Mouse (Mus musculus) testis, adult 2 months (tissue): Measurements from ENCODE around the gene Stum. TPM values are rescaled to one million over a fixed set of nuclear protein-coding genes. Genes with fewer than 3 reads are reported as not detected.
A peak's percentile ranks its signal among the peaks of the same experiment; 100 is the strongest.
"Not testable (repeated sequence)": the region's sequence is repeated elsewhere in the genome, so short reads cannot be mapped to it uniquely, and the experiment has no call there.

ENCODE experiments used
- H3K27ac ChIP-seq: fragments of 200-500 bp; 2 replicates; pipeline ENCODE4 v1.5.1; 2012; ENCODE audit warnings: low read depth, low read length; ENCODE audit not compliant: control insufficient read depth, insufficient read depth
- H3K27me3 ChIP-seq: fragments of 200-500 bp; 2 replicates; pipeline ENCODE4 v1.6.1; 2012; ENCODE audit warnings: mild to moderate bottlenecking, low read length, moderate library complexity; ENCODE audit not compliant: control insufficient read depth, insufficient read depth
- H3K36me3 ChIP-seq: fragments of 200-500 bp; 2 replicates; pipeline ENCODE4 v1.6.1; 2012; ENCODE audit warnings: mild to moderate bottlenecking, low read length; ENCODE audit not compliant: control insufficient read depth, insufficient read depth
- H3K4me1 ChIP-seq: fragments of 200-500 bp; 2 replicates; pipeline ENCODE4 v1.6.1; 2012; ENCODE audit warnings: low read length; ENCODE audit not compliant: control insufficient read depth, insufficient read depth
- H3K4me3 ChIP-seq: fragments of 200-500 bp; 2 replicates; pipeline ENCODE4 v1.5.1; 2012; ENCODE audit warnings: low read depth, mild to moderate bottlenecking, low read length, moderate library complexity, mixed read lengths; ENCODE audit not compliant: control insufficient read depth
- CTCF ChIP-seq: fragments of 200-500 bp; IDR thresholded peaks from 2 replicates; pipeline ENCODE4 v1.5.1; 2012; ENCODE audit warnings: low read depth, mild to moderate bottlenecking, inconsistent platforms, low read length, moderate library complexity; ENCODE audit not compliant: control insufficient read depth, insufficient read depth, insufficient replicate concordance
- POLR2A ChIP-seq: fragments of 200-500 bp; IDR thresholded peaks from 2 replicates; pipeline ENCODE4 v1.6.1; 2012; ENCODE audit warnings: low read depth, mild to moderate bottlenecking, inconsistent platforms, low read length, moderate library complexity; ENCODE audit not compliant: control insufficient read depth
- polyA plus RNA-seq: library from polyadenylated mRNA; depleted of rRNA; stranded (reverse); fragments of >200 nt; gene quantifications from 2 replicates; pipeline ENCODE4 v1.2.3, GENCODE M21; 2012

The Stum gene
- polyA plus RNA-seq, 1 experiment, result 0.27 TPM

DNA sequence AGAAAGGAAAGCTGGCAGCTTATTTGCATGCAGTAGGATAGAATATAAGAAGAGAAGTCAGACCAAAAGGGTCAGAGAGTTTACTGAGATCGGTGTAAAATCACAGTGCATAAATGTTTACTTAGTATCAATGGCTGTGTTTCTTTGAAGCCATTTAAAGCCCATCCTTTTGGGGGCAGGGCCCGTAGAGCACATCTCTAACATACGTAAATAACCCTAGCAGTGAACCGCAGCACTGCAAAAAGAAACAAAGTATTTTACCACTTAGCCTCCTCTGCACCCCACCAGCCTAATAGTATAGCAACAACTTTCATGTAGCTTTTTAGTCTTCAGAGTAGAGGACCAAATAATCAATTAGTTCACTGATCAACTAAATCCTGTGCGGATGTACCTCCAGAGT, 85.6 kb downstream of the Stum start:
- peaks cover 5% of the 10 kb centered on the region for H3K4me1 ChIP-seq
- TF ChIP-seq POLR2A (no peak), CTCF (no peak)
- H3K4me3 ChIP-seq, result no peak overlapping the region
- H3K27ac ChIP-seq, result no peak overlapping the region
- no peaks in the 10 kb centered on the region for H3K36me3 ChIP-seq
- no peaks in the 10 kb centered on the region for H3K27me3 ChIP-seq

DNA sequence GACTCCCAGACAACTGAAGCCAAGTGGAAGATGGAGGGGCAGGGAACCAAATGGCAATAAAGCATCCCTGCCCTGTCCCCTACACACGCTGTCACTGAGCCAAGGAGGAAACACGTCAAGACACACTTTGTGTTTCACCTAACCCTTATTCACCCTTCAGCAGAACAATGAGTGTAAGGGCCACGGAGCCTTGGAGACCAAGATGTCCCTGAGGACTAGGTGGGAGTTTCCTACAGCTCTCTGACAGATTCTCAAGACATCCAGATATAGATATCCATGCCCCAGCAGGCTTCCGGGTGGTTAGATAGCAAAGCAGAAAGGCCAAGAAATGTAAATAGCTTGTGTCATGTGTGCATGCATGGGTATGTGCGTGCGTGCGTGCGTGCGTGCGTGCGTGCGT, 89.4 kb downstream of the Stum start:
- Histone ChIP-seq H3K4me3 (no peak overlapping the region), H3K27me3 (no peaks in the 10 kb centered on the region), H3K4me1 (peaks cover 15% of the 10 kb centered on the region), H3K27ac (peak overlapping the region; percentile 42), H3K36me3 (no peaks in the 10 kb centered on the region)
- TF ChIP-seq CTCF (no peak), POLR2A (no peak)

DNA sequence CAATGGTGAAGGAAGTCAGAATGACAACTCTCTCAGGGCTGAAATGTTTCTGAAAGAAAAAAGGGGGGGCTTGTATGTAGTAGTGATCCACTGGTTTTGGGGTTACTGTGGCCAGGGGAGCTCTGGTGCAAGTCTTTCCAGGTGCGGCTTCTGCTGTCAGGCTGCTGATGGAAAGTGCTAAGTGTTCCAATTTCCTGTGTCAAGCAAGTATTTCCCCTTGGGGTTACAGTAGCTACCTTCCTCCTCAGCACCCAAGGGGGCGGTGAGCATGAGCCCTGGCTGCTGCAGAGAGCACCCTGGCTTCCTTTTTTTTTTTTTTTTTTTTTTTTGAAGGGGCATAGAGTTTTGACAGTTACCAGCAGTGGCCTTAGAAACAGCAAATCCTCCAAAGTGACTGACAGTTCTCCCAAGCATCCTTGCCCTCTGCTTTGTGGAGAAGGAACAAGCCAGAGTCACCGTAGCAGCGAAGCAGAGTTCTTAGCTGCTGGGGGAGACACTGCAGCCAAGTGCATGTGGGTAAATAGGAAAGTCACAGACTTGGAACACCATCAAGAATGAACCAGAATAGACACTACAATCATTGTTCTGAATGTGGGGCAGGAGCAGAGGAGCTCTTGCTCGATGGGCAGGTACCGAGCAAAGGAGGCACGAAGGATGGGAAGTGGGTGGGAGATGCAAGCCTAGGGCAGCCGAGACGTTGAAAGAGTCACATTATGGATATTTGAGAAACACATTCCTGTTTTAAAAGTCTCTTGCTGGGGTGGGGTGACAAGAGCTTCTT, 90.1 kb downstream of the Stum start:
- Histone ChIP-seq H3K27me3 (no peaks in the 10 kb centered on the region), H3K4me1 (peaks cover 22% of the 10 kb centered on the region), H3K27ac (peak overlapping the region; percentile 42), H3K4me3 (no peak overlapping the region), H3K36me3 (no peaks in the 10 kb centered on the region)
- no peak for TF ChIP-seq POLR2A
- TF ChIP-seq CTCF, result no peak

DNA sequence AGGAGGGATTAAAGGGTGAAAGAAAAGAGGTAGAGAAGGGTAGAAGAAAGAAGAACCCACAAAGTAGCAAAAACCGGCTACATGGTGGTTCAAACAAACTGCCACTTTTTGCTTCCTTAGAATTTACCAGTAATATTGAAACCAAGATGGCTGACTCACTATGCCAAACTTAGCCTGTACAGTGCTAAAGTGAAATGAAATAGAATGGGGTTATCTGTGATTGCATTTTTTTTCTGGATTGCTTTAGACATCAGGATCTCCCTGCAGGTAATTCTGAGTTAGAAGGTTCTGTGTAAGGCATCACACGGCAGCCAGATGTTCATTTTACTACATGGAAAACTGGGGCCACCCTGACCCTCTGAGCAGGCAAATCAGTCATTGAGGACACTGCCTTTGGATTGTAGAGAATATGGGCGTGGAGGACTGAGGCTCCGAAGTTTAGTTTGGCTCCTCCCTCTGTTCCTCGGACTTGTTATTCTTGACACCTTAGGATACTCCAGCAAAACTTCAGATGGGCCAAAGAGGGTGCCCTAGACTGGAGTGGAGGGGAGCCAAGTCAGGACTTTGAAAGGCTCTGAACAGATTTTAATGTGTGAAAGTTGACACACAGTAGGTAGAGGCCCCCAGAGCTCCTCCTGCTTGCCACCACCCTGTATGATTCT, 91.0 kb downstream of the Stum start:
- TF ChIP-seq CTCF (no peak), POLR2A (no peak)
- Histone ChIP-seq H3K4me1 (peaks cover 24% of the 10 kb centered on the region), H3K4me3 (no peak overlapping the region), H3K36me3 (no peaks in the 10 kb centered on the region), H3K27me3 (no peaks in the 10 kb centered on the region), H3K27ac (no peak overlapping the region)

DNA sequence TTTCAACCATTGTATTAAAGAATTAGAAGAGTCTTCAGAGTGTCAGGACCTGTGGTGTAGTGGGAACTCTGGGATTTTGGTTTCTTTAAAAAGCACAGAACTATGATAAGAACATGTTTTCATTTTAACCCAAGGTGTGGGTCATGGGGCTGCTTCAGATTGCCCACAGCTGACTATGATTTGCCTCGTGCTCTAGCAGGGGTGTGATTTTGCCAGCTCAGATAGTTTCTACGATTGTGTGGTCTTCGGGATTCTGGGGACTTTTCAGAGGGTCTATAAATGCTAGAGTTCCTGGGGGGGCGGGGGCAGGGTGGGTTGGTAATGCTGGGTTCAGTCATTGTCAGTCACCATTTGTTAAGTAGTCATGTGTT, 91.7 kb downstream of the Stum start:
- no peaks in the 10 kb centered on the region for H3K36me3 ChIP-seq
- no peak overlapping the region for H3K4me3 ChIP-seq
- no peak for TF ChIP-seq POLR2A
- no peak for TF ChIP-seq CTCF
- no peaks in the 10 kb centered on the region for H3K27me3 ChIP-seq
- H3K4me1 ChIP-seq, result peaks cover 27% of the 10 kb centered on the region
- no peak overlapping the region; the same call in none of the 2 replicates for H3K27ac ChIP-seq

DNA sequence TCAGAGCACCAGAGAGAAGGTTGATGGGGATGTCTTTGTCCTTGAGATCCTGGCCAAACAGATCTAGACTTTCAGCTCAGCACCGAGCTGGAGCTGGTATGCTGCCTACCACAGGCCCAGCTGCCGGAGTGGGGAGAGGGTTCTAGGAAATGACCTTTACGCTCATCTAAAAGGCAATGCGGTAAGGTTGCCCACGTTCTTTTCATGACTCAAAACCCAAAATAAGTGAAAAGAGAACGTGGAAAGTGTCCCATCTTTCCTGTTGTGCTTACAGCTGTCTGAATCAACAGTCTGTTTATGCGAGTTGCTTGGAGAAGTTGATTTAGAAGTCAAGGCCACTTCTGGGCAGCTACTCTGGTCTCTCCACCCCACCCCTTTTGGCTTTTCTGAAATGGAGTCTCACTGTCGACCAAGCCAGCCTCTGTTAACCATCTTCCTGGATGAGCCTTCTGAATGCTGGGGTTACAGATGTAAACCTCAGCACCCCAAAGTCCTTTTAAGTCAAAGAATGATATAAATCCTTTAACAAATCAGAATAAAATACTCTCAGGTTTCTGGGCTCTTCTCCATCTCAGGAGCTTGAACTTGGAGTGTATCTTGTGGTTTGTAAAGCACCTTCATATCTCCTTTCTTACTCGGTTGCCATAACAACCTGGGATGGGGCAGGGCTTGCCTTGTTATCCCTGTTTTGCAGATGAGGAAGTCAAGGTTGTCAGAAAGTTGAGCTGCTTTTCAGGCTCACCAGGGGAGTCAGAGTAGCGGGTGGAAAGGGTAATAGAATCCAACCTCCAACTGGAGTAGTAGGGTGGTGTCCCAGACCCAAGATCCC, 92.3 kb downstream of the Stum start:
- peaks cover 29% of the 10 kb centered on the region for H3K4me1 ChIP-seq
- H3K4me3 ChIP-seq, result no peak overlapping the region
- no peaks in the 10 kb centered on the region for H3K36me3 ChIP-seq
- TF ChIP-seq CTCF, result no peak
- no peak for TF ChIP-seq POLR2A
- peak overlapping the region; percentile 52 for H3K27ac ChIP-seq
- H3K27me3 ChIP-seq, result no peaks in the 10 kb centered on the region

DNA sequence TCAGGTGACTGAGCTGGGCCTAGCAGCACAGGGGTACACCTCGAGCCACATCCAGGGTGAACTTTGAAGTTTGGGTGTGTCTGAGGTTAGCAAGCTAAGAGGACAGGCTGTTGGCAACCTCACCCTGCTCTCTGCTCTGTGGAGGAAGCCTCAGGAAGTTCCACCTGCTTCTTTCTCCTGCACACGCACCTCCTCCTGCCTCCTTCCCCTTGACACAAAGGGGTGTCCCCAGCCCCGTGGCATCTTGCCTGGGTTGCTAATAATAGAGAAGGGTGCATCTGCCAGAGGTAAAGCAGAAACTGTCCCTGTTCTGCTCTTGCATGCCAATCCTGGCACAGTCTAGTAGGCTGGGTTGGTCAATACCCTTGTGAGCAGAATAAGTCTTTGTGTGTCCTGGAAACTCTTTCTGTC, 93.0 kb downstream of the Stum start:
- peak overlapping the region; percentile 52 for H3K27ac ChIP-seq
- H3K4me1 ChIP-seq, result peaks cover 29% of the 10 kb centered on the region
- TF ChIP-seq CTCF (no peak), POLR2A (no peak)
- H3K4me3 ChIP-seq, result no peak overlapping the region
- H3K36me3 ChIP-seq, result no peaks in the 10 kb centered on the region
- H3K27me3 ChIP-seq, result no peaks in the 10 kb centered on the region

DNA sequence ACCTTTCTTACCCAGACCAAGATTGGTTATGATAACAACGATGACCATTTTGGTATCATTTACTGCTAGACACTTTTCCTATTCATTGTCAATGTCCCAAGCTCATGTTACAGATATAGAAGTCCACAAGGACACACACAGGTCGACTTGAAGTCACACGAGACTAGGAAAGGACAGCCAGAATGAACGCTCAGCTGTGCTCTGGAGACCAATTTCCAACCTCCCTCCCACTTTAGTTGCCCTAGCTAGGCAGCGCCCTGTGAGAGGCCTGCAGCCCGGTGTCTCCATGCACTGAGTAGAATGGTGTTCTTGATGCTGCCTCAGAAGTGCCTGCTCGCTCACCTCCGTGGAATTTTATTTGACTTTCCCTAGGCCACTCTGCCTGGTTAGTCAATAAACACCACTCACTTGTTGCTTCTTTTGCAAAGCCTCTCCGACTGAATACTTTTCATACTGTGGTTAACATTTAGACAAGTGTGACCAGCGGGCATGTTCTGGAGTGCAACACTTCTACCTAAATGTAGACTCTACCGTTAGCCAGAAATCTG, 94.0 kb downstream of the Stum start:
- H3K36me3 ChIP-seq, H3K4me3 ChIP-seq, H3K27ac ChIP-seq, H3K27me3 ChIP-seq: not testable (repeated sequence)
- H3K4me1 ChIP-seq, result peaks cover 31% of the 10 kb centered on the region
